8 mouse cellular contexts compared by ENCODE assay signal in the genomic region with DNA sequence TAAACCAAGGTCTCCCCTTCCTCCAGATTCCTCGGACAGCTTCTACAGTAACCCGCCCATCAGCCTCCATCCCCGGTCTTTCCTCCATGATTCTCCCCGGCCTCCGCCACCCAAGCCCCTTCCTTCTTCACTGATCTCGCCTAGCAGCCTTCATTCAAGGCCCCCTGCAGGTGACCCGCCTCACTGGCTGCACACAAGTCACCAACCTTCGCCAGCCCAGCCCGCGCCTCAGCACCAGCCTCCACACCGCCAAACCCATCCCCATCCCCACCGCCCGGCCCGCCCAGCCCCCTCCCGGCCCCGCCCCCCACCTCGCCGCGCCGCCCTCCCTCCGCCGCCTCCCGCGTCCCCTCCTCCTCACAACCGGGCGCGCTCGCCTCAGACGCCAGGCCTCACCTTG. TPM values are rescaled to one million over a fixed set of nuclear protein-coding genes. Genes with fewer than 3 reads are reported as not detected.
DNase-seq lines count a peak whose midpoint lies in the region; ATAC-seq and TF ChIP-seq lines count a peak whose summit lies in the region.

No protein-coding gene starts in this region.

- TF ChIP-seq POLR2A in cerebellum, adult 2 months (IDR thresholded peaks at IDR 0.05; ENCODE audit: borderline replicate concordance, insufficient read depth, low read length) = no peak

- H3K27ac ChIP-seq in gastrocnemius, adult 2 months = peak overlapping the region; percentile 94
- H3K27ac ChIP-seq in cerebellum, adult 2 months (ENCODE audit: insufficient read depth, low read length) = peak overlapping the region; percentile 37; the same call in 1 of the 2 replicates
- peak overlapping the region; percentile 88 for H3K27ac ChIP-seq in forebrain, postnatal 0 days (ENCODE audit: low read depth, low read length)
- H3K27ac ChIP-seq in stomach, embryonic 15.5 days = peak overlapping the region; percentile 86

- peaks cover 12% of the 10 kb centered on the region for H3K36me3 ChIP-seq in forebrain, postnatal 0 days (ENCODE audit: insufficient read depth)
- H3K36me3 ChIP-seq in stomach, embryonic 15.5 days = peaks cover 8% of the 10 kb centered on the region

- H3K4me2 ChIP-seq in forebrain, postnatal 0 days (ENCODE audit: low read depth) = peak overlapping the region; percentile 65
- peak overlapping the region; percentile 71 for H3K4me2 ChIP-seq in stomach, embryonic 15.5 days

- no peaks in the 10 kb centered on the region for H3K27me3 ChIP-seq in cerebellum, adult 2 months (ENCODE audit: control insufficient read depth, insufficient read depth, low read length)
- no peaks in the 10 kb centered on the region for H3K27me3 ChIP-seq in forebrain, postnatal 0 days (ENCODE audit: insufficient read depth, low read length)
- H3K27me3 ChIP-seq in stomach, embryonic 15.5 days (replicated peaks) = no peaks in the 10 kb centered on the region

- no peaks in the 10 kb centered on the region for H3K9me3 ChIP-seq in forebrain, postnatal 0 days (ENCODE audit: low read length)
- H3K9me3 ChIP-seq in stomach, embryonic 15.5 days = no peaks in the 10 kb centered on the region

- peak; percentile 62 for ATAC-seq in forebrain, postnatal 0 days
- ATAC-seq in megakaryocyte-erythroid progenitor cell, adult 5-6 weeks (replicated peaks; ENCODE audit: low FRiP score, low TSS enrichment, poor library complexity, severe bottlenecking) = peak; percentile 56
- peak; percentile 61 for ATAC-seq in stomach, embryonic 15.5 days (ENCODE audit: insufficient read depth, low FRiP score, low read depth)

- intact Hi-C loops in gastrocnemius, adult 2 months (cut with DNase I) = loop anchor here (5.0 kb wide), 1 partner anchor 37 kb away; a partner anchor contains a TSS

- H3K4me3 ChIP-seq in gastrocnemius, adult 2 months = peak overlapping the region; percentile 82
- H3K4me3 ChIP-seq in cerebellum, adult 2 months (replicated peaks; ENCODE audit: insufficient read depth, low read depth, low read length) = peak overlapping the region; percentile 90
- H3K4me3 ChIP-seq in forebrain, postnatal 0 days (ENCODE audit: low read depth, low read length) = peak overlapping the region; percentile 73
- H3K4me3 ChIP-seq in stomach, embryonic 15.5 days (replicated peaks) = peak overlapping the region; percentile 81

- H3K9ac ChIP-seq in forebrain, postnatal 0 days = peak overlapping the region; percentile 62
- peak overlapping the region; percentile 61 for H3K9ac ChIP-seq in stomach, embryonic 15.5 days

- no peak for DNase-seq in gastrocnemius, adult 2 months
- DNase-seq in gastrocnemius, postnatal 25 days = no peak
- DNase-seq in CD8-positive naive resting alpha-beta T cell, adult 2 months (ENCODE audit: low read depth in 2 of 2, low spot score in 2 of 2) = peak; percentile 62 to 64
- DNase-seq in cerebellum, adult 2 months = peak in 1 of 2 experiments; percentile 68
- peak; percentile 67 for DNase-seq in forebrain, postnatal 0 days
- peak; percentile 80 to 88 for DNase-seq in kidney, postnatal 4 days

- 1% methylated on average over 25 of the region's 29 CpGs for whole genome bisulfite sequencing in cerebellum, adult 2 months
- WGBS in forebrain, postnatal 0 days = 1% methylated on average over 28 of the region's 29 CpGs
- 2% methylated on average over 25 of the region's 29 CpGs for WGBS in stomach, embryonic 15.5 days

- H3K4me1 ChIP-seq in cerebellum, adult 2 months (ENCODE audit: control insufficient read depth, insufficient read depth, low read length) = peaks cover 21% of the 10 kb centered on the region
- H3K4me1 ChIP-seq in forebrain, postnatal 0 days (ENCODE audit: insufficient read depth) = peaks cover 9% of the 10 kb centered on the region; the same call in 1 of the 2 replicates
- H3K4me1 ChIP-seq in stomach, embryonic 15.5 days = peaks cover 14% of the 10 kb centered on the region

- peak; percentile 37 for TF ChIP-seq CTCF in gastrocnemius, adult 2 months (IDR thresholded peaks at IDR 0.05)
- no peak for TF ChIP-seq CTCF in cerebellum, adult 2 months (IDR thresholded peaks at IDR 0.05; ENCODE audit: borderline replicate concordance, insufficient read depth, low read depth, low read length)
- peak; percentile 39 for TF ChIP-seq CTCF in forebrain, postnatal 0 days (IDR thresholded peaks at IDR 0.05; ENCODE audit: low read depth)

RNA-seq across cellular contexts. Expression of a gene that starts 0.3 kb away (rescaled TPM):
- total RNA-seq in gastrocnemius, adult 2 months (2021) = 1 to 10 TPM; 4.8 to 5.4 TPM
- 1 to 10 TPM; 3.9 to 5.3 TPM for total RNA-seq in gastrocnemius, postnatal 25 days (2021)
- polyA plus RNA-seq in cerebellum, adult 2 months (2012; rRNA removed) = 39.0 and 44.7 TPM in 2 replicates
- 49.5 and 63.2 TPM in 2 replicates for total RNA-seq in forebrain, postnatal 0 days (2014; rRNA removed)
- 16.3 and 17.2 TPM in 2 replicates for polyA plus RNA-seq in forebrain, postnatal 0 days (2015; fragmentation: Nextera tagmentation; extraction: Ambion mirVana)
- 27.0 and 27.3 TPM in 2 replicates for total RNA-seq in megakaryocyte-erythroid progenitor cell, adult 5-6 weeks (2014; fragmentation: Nextera tagmentation)
- 14.1 and 16.3 TPM in 2 replicates for total RNA-seq in megakaryocyte-erythroid progenitor cell, adult 5-6 weeks (2017)
- 6.8 and 7.7 TPM in 2 replicates for polyA plus RNA-seq in stomach, embryonic 15.5 days (2015; fragmentation: Nextera tagmentation; extraction: Ambion mirVana)

RNA-seq across cellular contexts. Expression of a gene that starts 21.6 kb away (rescaled TPM):
- not detected for total RNA-seq in gastrocnemius, adult 2 months (2021)
- not detected for total RNA-seq in gastrocnemius, postnatal 25 days (2021)
- polyA plus RNA-seq in cerebellum, adult 2 months (2012; rRNA removed) = 0.14 and 0.20 TPM in 2 replicates
- 0.08 and 0.24 TPM in 2 replicates for total RNA-seq in forebrain, postnatal 0 days (2014; rRNA removed)
- polyA plus RNA-seq in forebrain, postnatal 0 days (2015; fragmentation: Nextera tagmentation; extraction: Ambion mirVana) = 0.09 and 0.23 TPM in 2 replicates
- 0.79 TPM in 1 of 2 replicates, not detected in the other for total RNA-seq in megakaryocyte-erythroid progenitor cell, adult 5-6 weeks (2014; fragmentation: Nextera tagmentation)
- total RNA-seq in megakaryocyte-erythroid progenitor cell, adult 5-6 weeks (2017) = 0.14 TPM in 1 of 2 replicates, not detected in the other
- 0.36 and 0.39 TPM in 2 replicates for polyA plus RNA-seq in stomach, embryonic 15.5 days (2015; fragmentation: Nextera tagmentation; extraction: Ambion mirVana)

RNA-seq across cellular contexts. Expression of a gene that starts 37.6 kb away (rescaled TPM):
- 1 to 10 TPM; 4.4 to 4.7 TPM for total RNA-seq in gastrocnemius, adult 2 months (2021)
- total RNA-seq in gastrocnemius, postnatal 25 days (2021) = 1 to 10 TPM; 3.6 to 4.4 TPM
- polyA plus RNA-seq in cerebellum, adult 2 months (2012; rRNA removed) = 27.2 and 27.8 TPM in 2 replicates
- 22.2 and 31.2 TPM in 2 replicates for total RNA-seq in forebrain, postnatal 0 days (2014; rRNA removed)
- polyA plus RNA-seq in forebrain, postnatal 0 days (2015; fragmentation: Nextera tagmentation; extraction: Ambion mirVana) = 4.4 and 6.2 TPM in 2 replicates
- total RNA-seq in megakaryocyte-erythroid progenitor cell, adult 5-6 weeks (2014; fragmentation: Nextera tagmentation) = 10.2 and 11.9 TPM in 2 replicates
- 2.1 and 3.7 TPM in 2 replicates for total RNA-seq in megakaryocyte-erythroid progenitor cell, adult 5-6 weeks (2017)
- polyA plus RNA-seq in stomach, embryonic 15.5 days (2015; fragmentation: Nextera tagmentation; extraction: Ambion mirVana) = 8.0 and 8.8 TPM in 2 replicates

RNA-seq across cellular contexts. Expression of a gene that starts 39.3 kb away (rescaled TPM):
- total RNA-seq in gastrocnemius, adult 2 months (2021) = 1 to 10 TPM in 1 of 2 experiments, under 1 TPM in 1; 0.84 to 1.2 TPM
- 1 to 10 TPM; 1.3 to 1.6 TPM for total RNA-seq in gastrocnemius, postnatal 25 days (2021)
- polyA plus RNA-seq in cerebellum, adult 2 months (2012; rRNA removed) = 2.0 and 2.1 TPM in 2 replicates
- total RNA-seq in forebrain, postnatal 0 days (2014; rRNA removed) = 3.3 and 4.7 TPM in 2 replicates
- polyA plus RNA-seq in forebrain, postnatal 0 days (2015; fragmentation: Nextera tagmentation; extraction: Ambion mirVana) = 1.3 and 1.6 TPM in 2 replicates
- total RNA-seq in megakaryocyte-erythroid progenitor cell, adult 5-6 weeks (2014; fragmentation: Nextera tagmentation) = 3.3 TPM in 1 of 2 replicates, not detected in the other
- total RNA-seq in megakaryocyte-erythroid progenitor cell, adult 5-6 weeks (2017) = 1.6 and 4.2 TPM in 2 replicates
- 1.1 and 1.3 TPM in 2 replicates for polyA plus RNA-seq in stomach, embryonic 15.5 days (2015; fragmentation: Nextera tagmentation; extraction: Ambion mirVana)

RNA-seq across cellular contexts. Expression of a gene that starts 43.5 kb away (rescaled TPM):
- 10 to 100 TPM; 16.8 to 18.6 TPM for total RNA-seq in gastrocnemius, adult 2 months (2021)
- total RNA-seq in gastrocnemius, postnatal 25 days (2021) = 10 to 100 TPM; 13.7 to 13.8 TPM
- 40.4 and 45.1 TPM in 2 replicates for polyA plus RNA-seq in cerebellum, adult 2 months (2012; rRNA removed)
- 64.2 and 70.1 TPM in 2 replicates for total RNA-seq in forebrain, postnatal 0 days (2014; rRNA removed)
- 36.3 and 48.4 TPM in 2 replicates for polyA plus RNA-seq in forebrain, postnatal 0 days (2015; fragmentation: Nextera tagmentation; extraction: Ambion mirVana)
- total RNA-seq in megakaryocyte-erythroid progenitor cell, adult 5-6 weeks (2014; fragmentation: Nextera tagmentation) = 8.6 and 10.7 TPM in 2 replicates
- total RNA-seq in megakaryocyte-erythroid progenitor cell, adult 5-6 weeks (2017) = 3.2 and 6.9 TPM in 2 replicates
- 22.2 and 22.7 TPM in 2 replicates for polyA plus RNA-seq in stomach, embryonic 15.5 days (2015; fragmentation: Nextera tagmentation; extraction: Ambion mirVana)

Comparison
In these comparisons a context has a peak if more than half of its experiments do, and no peak if none do; other contexts are left out.
1. DNase-seq: peak in CD8-positive naive resting alpha-beta T cell, adult 2 months (2 of 2), forebrain, postnatal 0 days (single experiment) and kidney, postnatal 4 days (2 of 2); none in gastrocnemius, adult 2 months (single experiment) and gastrocnemius, postnatal 25 days (single experiment).
2. H3K27ac ChIP-seq: peak in every context shown above with its lines; median percentile 94 in gastrocnemius, adult 2 months; 88 in forebrain, postnatal 0 days; 86 in stomach, embryonic 15.5 days; 37 in cerebellum, adult 2 months.
3. Peak in every context shown above with its lines, with median percentiles within 50 percentile points of each other: H3K4me3 ChIP-seq and ATAC-seq.